Mouse (Mus musculus): ENCODE data around the gene Nxph3. TPM values are rescaled to one million over a fixed set of nuclear protein-coding genes. Genes with fewer than 3 reads are reported as not detected.
A peak's percentile ranks its signal among the peaks of the same experiment; 100 is the strongest.

Nxph3 gene
- 6.3 and 6.9 TPM in 2 replicates for polyA plus RNA-seq (2015; fragmentation: Nextera tagmentation; extraction: Ambion mirVana)

DNA sequence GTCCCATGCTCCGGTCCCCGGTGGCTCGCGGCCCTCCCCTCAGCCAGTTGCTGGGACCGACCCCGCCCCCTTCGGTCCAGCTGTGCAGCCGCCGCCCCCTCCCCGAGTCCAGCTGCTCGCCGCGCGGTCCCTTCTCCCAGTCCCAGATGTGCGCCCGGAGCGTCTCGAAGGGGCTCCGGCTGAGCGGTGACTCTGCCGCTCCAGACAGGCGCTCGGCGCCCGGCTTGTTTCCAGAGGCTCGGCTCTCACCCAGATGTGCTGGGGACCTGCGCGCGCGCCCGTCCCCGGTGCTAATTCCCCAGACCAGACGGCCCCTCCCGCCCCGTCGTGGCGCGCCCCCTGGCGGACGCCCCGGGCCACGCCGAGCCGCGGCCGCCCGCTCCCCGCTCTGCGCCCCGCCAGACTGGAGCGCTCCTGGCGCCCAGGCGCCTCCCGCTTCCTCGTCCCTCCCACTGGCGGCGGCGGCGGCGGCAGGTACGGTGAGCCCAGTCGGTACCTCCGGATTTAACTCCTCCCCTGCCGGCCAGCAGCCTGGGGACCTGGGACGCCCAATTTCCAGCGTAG is at the start of gene Nxph3:
Gene Nxph3, minus strand, starts transcription at position 273 of the 564 bp plus-strand sequence.
- peaks cover 41% of the 10 kb centered on the region for H3K4me1 ChIP-seq
- H3K9ac ChIP-seq (replicated peaks) = peak within 1 kb of the TSS; percentile 55
- peak within 1 kb of the TSS; percentile 68 for H3K27ac ChIP-seq (replicated peaks)
- H3K27me3 ChIP-seq = peaks cover 30% of the 10 kb centered on the region
- no peaks in the 10 kb centered on the region for H3K9me3 ChIP-seq
- peak within 1 kb of the TSS; percentile 87 for H3K4me2 ChIP-seq (replicated peaks)
- peak; percentile 37; the same call in 1 of the 2 replicates for ATAC-seq (replicated peaks)
- 1% methylated on average over 66 of the region's 66 CpGs for WGBS
- H3K36me3 ChIP-seq = no peaks in the 10 kb centered on the region
- H3K4me3 ChIP-seq = peak within 1 kb of the TSS; percentile 56

DNA sequence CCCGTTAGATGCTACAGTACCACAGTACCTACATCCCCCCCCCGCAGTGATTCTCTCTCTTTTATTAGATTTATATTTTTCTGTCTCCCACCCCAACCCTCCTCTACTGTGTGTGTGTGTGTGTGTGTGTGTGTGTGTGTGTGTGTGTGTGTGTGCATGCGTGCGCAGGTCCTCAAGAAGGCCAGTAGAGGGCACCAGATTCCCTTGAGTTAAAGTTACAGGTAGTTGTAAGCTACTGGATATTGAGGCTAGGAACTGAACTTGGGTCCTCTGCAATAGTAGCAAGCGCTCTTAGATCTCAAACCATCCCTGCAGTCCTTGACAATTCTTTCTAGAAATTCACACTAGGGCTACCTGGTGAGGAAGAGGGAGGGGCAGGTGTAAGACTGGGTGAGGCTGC is 49.5 kb upstream of the Nxph3 start:
- Histone ChIP-seq H3K4me1 (peaks cover 7% of the 10 kb centered on the region), H3K27ac (replicated peaks) (no peak overlapping the region), H3K9me3 (no peaks in the 10 kb centered on the region), H3K4me2 (replicated peaks) (no peak overlapping the region), H3K4me3 (no peak overlapping the region), H3K27me3 (no peaks in the 10 kb centered on the region), H3K36me3 (no peaks in the 10 kb centered on the region), H3K9ac (replicated peaks) (no peak overlapping the region)
- ATAC-seq (replicated peaks) = no peak
- WGBS = 98% methylated on average over 5 of the region's 5 CpGs

DNA sequence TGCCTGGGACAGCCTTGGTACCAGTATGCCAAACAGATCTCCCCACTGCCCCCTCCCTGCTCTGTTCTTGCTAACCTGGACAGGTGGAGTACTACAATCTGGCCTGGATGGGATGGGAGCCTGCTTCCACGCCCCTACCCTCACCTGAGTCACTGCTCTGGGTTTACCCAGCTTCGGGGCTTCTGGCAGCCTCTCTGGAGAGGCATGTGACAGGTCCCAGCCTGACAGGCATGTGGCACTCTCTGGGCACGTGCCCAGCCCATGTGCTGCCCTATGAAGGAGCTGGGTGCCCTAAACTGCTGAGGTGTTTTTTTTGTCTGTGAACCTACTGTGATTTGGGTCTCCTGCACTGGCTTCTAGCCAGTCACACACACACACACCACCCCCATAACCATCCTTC is 46.4 kb upstream of the Nxph3 start:
- H3K4me3 ChIP-seq = no peak overlapping the region
- H3K27ac ChIP-seq (replicated peaks) = no peak overlapping the region
- no peak overlapping the region for H3K4me2 ChIP-seq (replicated peaks)
- H3K4me1 ChIP-seq = peaks cover 7% of the 10 kb centered on the region
- H3K9ac ChIP-seq (replicated peaks) = no peak overlapping the region
- H3K9me3 ChIP-seq = no peaks in the 10 kb centered on the region
- WGBS = 46% methylated on average over 3 of the region's 3 CpGs
- no peaks in the 10 kb centered on the region for H3K27me3 ChIP-seq
- ATAC-seq (replicated peaks) = no peak
- no peaks in the 10 kb centered on the region for H3K36me3 ChIP-seq

DNA sequence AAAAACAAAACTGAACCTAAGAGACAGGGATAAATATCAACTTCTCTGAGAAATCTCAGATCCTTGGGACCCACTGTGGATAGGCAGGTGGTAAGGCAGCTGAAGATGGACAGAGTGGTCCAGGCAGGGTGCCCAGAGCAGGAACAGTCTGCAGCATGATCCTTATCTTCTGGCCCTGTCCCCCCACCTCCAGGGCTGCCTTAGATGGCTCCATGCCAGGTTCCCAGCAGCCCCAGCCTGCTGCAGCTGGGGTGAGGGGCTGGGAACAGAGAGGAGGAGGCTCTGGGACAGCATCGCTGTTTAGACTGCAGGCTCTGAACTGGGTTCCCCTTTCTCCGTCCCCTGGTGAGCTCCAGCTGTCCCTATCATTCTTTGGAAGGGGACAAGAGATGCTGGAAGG is 45.4 kb upstream of the Nxph3 start:
- Histone ChIP-seq H3K36me3 (no peaks in the 10 kb centered on the region), H3K9me3 (no peaks in the 10 kb centered on the region), H3K4me2 (replicated peaks) (no peak overlapping the region), H3K4me1 (peaks cover 7% of the 10 kb centered on the region), H3K9ac (replicated peaks) (no peak overlapping the region), H3K27ac (replicated peaks) (no peak overlapping the region), H3K27me3 (no peaks in the 10 kb centered on the region), H3K4me3 (no peak overlapping the region)
- ATAC-seq (replicated peaks) = no peak
- 62% methylated on average over 2 of the region's 2 CpGs for WGBS

DNA sequence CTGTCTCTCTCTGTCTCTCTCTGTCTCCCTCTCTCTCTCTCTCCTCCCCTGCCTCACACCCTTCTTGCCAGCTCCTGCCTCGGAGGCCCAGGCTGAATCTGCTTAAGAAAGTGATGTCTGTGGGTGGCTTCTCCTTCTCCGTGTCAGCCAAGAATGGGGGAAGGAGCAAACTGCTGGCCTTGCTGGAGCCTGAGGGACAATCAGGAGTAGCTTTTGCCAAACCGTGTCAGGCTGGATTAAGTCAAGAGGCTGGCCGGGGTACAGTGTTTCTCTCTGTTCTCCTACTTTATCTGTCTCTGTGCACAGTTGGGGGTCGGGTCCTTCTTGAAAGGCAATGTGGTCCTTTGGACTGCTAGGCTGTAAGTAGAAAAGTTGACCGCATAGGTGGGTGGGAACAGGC is 43.3 kb upstream of the Nxph3 start:
- no peak for ATAC-seq (replicated peaks)
- no peak overlapping the region for H3K27ac ChIP-seq (replicated peaks)
- no peak overlapping the region for H3K4me3 ChIP-seq
- H3K9me3 ChIP-seq = no peaks in the 10 kb centered on the region
- 19% methylated on average over 6 of the region's 6 CpGs for WGBS
- H3K36me3 ChIP-seq = no peaks in the 10 kb centered on the region
- H3K27me3 ChIP-seq = no peaks in the 10 kb centered on the region
- H3K4me2 ChIP-seq (replicated peaks) = no peak overlapping the region
- H3K9ac ChIP-seq (replicated peaks) = no peak overlapping the region
- H3K4me1 ChIP-seq = peaks cover 7% of the 10 kb centered on the region

DNA sequence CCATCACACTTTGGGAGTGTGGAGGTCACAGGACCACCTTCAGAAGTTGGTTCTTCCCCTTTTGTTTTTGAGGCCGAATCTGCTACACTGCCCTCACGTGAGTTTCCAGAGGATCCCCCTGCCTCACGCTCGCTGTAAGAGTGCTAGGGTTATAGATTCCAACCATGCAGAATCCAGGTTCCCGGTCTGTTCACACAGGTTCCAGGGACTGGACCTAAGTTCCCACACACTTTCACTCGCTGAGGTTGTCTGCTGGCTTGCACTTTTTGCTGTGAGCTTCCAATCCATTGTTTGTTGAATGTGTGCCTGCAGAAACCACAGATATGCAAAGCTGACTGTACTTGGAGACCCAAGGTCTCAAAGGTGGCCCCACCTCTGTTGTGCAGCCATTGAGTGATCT is 42.7 kb upstream of the Nxph3 start:
- no peak overlapping the region for H3K27ac ChIP-seq (replicated peaks)
- H3K9me3 ChIP-seq = no peaks in the 10 kb centered on the region
- no peak overlapping the region for H3K4me3 ChIP-seq
- H3K9ac ChIP-seq (replicated peaks) = no peak overlapping the region
- ATAC-seq (replicated peaks) = no peak
- H3K27me3 ChIP-seq = no peaks in the 10 kb centered on the region
- H3K4me2 ChIP-seq (replicated peaks) = no peak overlapping the region
- H3K36me3 ChIP-seq = no peaks in the 10 kb centered on the region
- H3K4me1 ChIP-seq = peaks cover 7% of the 10 kb centered on the region
- WGBS = 81% methylated on average over 6 of the region's 6 CpGs

DNA sequence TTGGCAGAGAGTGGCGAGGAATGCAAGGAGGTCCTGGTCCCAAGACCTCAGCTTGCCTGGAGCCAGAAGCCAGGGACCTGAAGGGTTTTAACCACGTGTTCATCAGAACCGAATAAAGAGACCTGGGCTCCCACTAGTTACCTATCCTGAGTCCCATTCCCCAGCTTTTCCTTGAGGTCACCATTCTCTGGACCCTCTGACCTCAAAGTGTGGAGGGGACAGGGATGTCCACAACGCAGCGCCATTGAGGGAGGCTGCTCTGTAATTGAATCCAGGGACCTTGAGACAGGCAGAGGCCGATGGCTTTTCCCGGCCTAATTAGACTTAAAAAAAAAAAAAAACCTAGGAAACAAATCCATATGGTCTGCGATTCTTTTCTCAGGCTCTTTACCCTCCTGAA is 40.9 kb upstream of the Nxph3 start:
- no peak for ATAC-seq (replicated peaks)
- H3K27ac ChIP-seq (replicated peaks) = no peak overlapping the region
- H3K9ac ChIP-seq (replicated peaks) = no peak overlapping the region
- H3K9me3 ChIP-seq = no peaks in the 10 kb centered on the region
- H3K27me3 ChIP-seq = no peaks in the 10 kb centered on the region
- WGBS = 56% methylated on average over 8 of the region's 8 CpGs
- no peak overlapping the region for H3K4me2 ChIP-seq (replicated peaks)
- H3K4me1 ChIP-seq = peaks cover 3% of the 10 kb centered on the region; the same call in 1 of the 2 replicates
- H3K4me3 ChIP-seq = no peak overlapping the region
- H3K36me3 ChIP-seq = no peaks in the 10 kb centered on the region

DNA sequence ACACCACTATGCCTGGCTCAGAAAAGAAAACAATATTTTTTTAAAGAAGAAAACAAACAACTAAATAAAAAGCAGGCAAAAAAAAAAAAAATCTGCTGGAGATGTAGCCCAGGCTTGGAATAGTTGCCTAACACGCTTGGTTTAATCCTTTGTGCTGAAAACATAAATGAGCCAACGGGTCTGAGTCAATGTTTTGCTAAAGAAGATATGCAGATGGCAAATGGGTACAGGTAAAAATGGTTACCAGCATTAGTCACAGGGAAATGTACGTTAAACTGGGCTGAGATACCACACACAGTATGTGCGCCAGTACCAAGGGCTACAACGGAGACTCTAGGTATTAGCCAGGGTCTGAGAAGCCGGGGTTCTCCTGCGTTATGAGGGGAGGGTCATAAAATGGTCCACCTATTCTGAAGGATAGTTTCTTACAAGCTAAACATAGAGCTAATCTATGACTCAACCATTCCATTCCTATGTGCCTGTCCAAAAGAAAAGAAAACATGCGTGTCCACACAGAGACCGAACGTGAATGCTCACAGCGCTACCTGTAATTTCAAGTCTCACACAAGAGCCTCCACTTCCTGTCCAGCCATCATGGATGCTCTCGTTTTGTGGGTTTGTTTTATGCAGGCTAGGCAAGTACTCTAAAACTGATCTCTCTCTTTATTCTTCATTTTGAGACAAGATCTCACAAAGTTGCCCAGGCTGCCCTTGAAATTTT is 36.1 kb upstream of the Nxph3 start:
- Histone ChIP-seq H3K27me3 (no peaks in the 10 kb centered on the region), H3K36me3 (no peaks in the 10 kb centered on the region), H3K4me3 (no peak overlapping the region), H3K9me3 (no peaks in the 10 kb centered on the region), H3K4me2 (replicated peaks) (no peak overlapping the region), H3K9ac (replicated peaks) (no peak overlapping the region), H3K27ac (replicated peaks) (no peak overlapping the region), H3K4me1 (no peaks in the 10 kb centered on the region)
- no peak for ATAC-seq (replicated peaks)
- 84% methylated on average over 12 of the region's 12 CpGs for WGBS

DNA sequence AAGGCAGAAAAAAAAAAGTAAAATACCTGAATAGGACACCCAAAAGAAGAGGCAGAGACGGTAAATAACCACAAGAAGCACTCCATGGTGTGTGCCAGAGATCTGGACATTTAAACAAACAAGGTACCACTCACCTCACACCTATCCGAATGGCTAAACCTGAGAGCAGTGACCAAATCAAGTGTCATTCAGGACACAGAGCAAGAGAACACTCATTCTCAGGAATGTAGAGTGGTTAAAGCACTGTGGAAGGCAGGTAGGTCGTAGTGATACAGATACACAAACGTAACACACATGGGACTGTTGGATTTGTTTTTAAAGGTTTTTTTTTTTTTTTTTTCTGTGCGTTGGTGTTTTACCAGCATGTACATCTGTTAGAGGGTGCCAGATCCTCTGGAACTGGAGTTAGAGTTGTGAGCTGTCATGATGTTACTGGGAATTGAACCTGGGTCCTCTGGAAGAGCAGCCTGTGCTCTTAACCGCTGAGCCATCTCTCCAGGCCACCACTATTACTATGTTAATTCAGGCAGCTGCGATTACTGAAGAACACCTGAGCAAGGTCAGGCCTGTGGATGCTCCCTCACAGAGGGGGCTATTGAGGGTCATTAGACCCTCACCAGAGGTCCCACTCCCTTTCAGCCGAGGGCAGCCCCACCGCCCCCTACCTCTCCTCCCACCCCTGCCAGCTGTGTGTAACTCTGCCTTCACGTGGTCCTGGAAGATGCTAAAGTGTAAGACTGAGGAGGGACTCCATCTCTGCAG is 31.8 kb upstream of the Nxph3 start:
- no peak for ATAC-seq (replicated peaks)
- H3K4me2 ChIP-seq (replicated peaks) = no peak overlapping the region
- 75% methylated on average over 10 of the region's 10 CpGs for WGBS

DNA sequence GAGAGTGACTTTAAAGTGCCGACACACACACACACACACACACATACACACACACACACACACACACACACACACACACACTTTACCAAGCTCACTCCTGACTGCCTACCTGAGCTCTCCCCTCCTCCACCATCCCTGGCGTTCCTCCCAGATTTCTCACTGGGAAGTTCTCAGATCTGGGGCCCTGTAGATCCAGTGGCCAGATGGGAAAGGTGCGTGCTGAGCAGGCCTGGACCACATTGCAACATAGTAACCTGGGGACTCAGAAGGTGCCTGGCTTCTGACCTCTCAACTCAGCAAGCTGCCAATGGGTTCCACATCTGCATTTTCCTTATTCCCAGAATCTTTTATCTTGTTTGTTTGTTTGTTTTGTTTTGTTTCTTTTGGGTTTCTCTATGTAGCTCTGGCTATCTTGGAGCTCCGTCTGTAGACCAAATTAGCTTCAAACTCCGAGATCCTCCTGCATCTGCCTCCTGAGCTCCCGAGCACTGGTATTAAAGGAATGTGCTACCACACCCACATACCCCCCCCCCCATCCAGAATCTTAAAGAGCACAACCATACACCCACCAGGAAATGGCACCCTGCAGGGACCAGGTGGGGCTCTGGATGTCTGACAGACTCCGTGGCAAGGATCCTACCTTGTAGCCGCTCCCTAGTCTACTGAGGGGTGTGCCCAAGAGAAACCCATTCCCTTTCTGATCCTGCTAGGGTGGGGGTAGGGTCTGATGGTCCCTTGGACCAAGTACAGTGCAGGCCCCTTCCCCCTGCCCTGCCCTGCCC is 30.4 kb upstream of the Nxph3 start:
- Histone ChIP-seq H3K9ac (replicated peaks) (no peak overlapping the region), H3K4me1 (no peaks in the 10 kb centered on the region), H3K4me3 (no peak overlapping the region), H3K36me3 (no peaks in the 10 kb centered on the region), H3K27me3 (no peaks in the 10 kb centered on the region), H3K4me2 (replicated peaks) (no peak overlapping the region), H3K9me3 (no peaks in the 10 kb centered on the region), H3K27ac (replicated peaks) (no peak overlapping the region)
- WGBS = 87% methylated on average over 8 of the region's 8 CpGs
- ATAC-seq (replicated peaks) = no peak

More for the DNA sequence above, 31.8 kb upstream of the Nxph3 start:
- Histone ChIP-seq H3K4me1 (no peaks in the 10 kb centered on the region), H3K27ac (replicated peaks) (no peak overlapping the region), H3K27me3 (no peaks in the 10 kb centered on the region), H3K4me3 (no peak overlapping the region), H3K36me3 (no peaks in the 10 kb centered on the region), H3K9me3 (no peaks in the 10 kb centered on the region), H3K9ac (replicated peaks) (no peak overlapping the region)

DNA sequence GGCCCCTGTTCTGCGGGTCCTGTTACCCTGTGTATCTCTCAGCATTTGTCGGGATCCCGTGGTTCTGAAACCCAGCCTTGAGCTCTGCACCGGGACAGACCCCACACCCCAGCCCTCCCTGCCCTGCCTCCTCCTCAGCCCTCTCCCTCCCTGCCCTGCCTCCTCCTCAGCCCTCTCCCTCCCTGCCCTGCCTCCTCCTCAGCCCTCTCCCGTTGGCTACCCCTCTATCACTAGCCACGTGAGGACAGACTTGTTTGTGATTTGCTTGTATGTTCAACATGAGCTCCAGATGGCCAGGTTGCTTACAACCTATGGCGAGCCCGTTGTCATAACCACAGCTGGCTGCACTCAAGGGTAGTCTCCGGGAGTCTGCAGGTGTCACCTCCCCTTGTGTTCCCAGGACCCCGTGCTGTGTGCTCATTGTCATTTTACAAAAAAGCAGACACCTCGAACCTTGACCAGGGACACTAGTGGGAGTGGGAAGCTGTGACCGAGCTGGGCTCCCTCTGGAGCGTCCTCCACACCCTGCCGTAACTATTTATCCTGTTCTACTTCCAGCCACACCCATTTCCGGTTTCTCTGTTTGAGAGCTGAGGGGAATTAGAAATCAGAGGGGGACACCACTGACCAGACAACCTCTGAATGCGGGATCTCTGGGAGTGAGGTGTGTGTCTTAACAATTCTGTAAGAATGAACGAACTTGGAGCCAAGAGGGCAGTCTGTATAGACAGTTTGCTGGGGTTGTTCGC is 26.4 kb upstream of the Nxph3 start:
- H3K27ac ChIP-seq (replicated peaks) = no peak overlapping the region
- H3K4me2 ChIP-seq (replicated peaks) = no peak overlapping the region
- no peak for ATAC-seq (replicated peaks)
- no peaks in the 10 kb centered on the region for H3K36me3 ChIP-seq
- WGBS = 42% methylated on average over 18 of the region's 18 CpGs
- H3K4me3 ChIP-seq = no peak overlapping the region
- 0 out of 2 replicates have a peak, but pooled peaks cover 3% of the 10 kb centered on the region for H3K4me1 ChIP-seq
- H3K9ac ChIP-seq (replicated peaks) = no peak overlapping the region
- no peaks in the 10 kb centered on the region for H3K27me3 ChIP-seq
- no peaks in the 10 kb centered on the region for H3K9me3 ChIP-seq

Data from forebrain, embryonic 15.5 days (tissue).